Mouse (Mus musculus) megakaryocyte, embryonic 14.5 days (primary cell): ENCODE data around the gene Arpc2.

Experiments
- FLI1 ChIP-seq: IDR thresholded peaks from 2 replicates; pipeline ENCODE4 v1.6.1; 2012; ENCODE audit warnings: low read length, inconsistent platforms, mixed read lengths
- GATA1 ChIP-seq: IDR thresholded peaks from 3 replicates; pipeline ENCODE4 v1.6.1; 2012; ENCODE audit warnings: mixed read lengths, low read length, inconsistent platforms, borderline replicate concordance

GRCm38 (mm10) chr1:74255704-74256345 is 19.9 kb downstream of the Arpc2 start:
- TF ChIP-seq FLI1 (no peak), GATA1 (no peak)
